Mouse (Mus musculus) ovary, adult 18-20 months (tissue): ENCODE measurements around the gene Hpgd.
A peak's percentile ranks its signal among the peaks of the same experiment; 100 is the strongest.
"Not testable (repeated sequence)": the region's sequence is repeated elsewhere in the genome, so short reads cannot be mapped to it uniquely, and the experiment has no call there.

Source experiments
- DNase-seq: peaks from one replicate; pipeline ENCODE4 v3.0.0; 2022; ENCODE audit warnings: low spot score, mixed read lengths

Gene Hpgd

DNA sequence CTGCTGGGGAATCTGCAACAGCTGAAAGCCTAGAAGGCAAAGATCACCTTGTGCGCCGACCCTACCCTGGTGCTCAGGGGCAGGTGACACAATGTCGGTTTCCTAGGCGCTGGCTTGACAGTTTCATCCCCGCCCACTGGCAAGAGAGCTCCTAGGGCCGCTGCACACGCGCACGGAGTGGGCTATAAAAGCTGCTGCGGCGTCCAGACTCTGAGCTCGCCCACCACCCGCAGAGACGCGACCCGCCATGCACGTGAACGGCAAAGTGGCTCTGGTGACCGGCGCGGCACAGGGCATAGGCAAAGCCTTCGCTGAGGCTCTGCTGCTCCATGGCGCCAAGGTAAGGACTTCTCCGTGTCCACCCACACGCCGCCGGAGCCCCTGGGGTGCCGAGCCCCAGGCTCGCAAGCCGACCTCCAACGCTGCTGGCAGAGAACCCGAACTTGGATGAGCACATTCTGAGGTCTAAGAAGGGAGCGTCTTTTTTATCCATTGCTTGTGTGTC, at the start of gene Hpgd:
TSS of gene Hpgd (plus strand) at position 213 of the 505 bp plus-strand sequence.
- peak; percentile 54 for DNase-seq

GRCm38 (mm10) chr8:56251728-56252127, 42.7 kb upstream of the Hpgd start:
- DNase-seq = not testable (repeated sequence)

- DNase-seq = no peak
Observed at GRCm38 (mm10) chr8:56252314-56252713, 42.1 kb upstream of the Hpgd start.

GRCm38 (mm10) chr8:56261190-56261589, 33.2 kb upstream of the Hpgd start:
- no peak for DNase-seq

GRCm38 (mm10) chr8:56269687-56270663, 24.4 kb upstream of the Hpgd start:
- DNase-seq = no peak

DNA sequence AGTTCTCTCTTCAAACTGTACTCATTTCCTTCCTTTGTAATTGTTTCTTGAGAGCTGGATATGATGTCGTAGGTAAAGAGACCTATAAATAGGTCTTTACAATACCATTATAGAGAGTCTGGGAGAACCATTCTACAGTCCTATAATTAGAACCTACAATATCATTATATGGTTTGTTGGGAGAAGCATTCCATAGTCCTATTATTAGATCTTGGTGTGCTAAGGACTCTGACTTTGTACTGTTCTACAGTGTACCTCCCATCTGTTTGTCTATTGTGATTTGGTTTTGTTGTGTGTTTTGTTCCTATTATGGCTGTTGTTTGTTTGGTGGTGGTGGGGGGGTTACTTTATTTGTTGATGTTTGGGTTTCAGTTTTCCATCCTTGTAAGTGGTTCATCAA, 21.5 kb upstream of the Hpgd start:
- DNase-seq = no peak

DNA sequence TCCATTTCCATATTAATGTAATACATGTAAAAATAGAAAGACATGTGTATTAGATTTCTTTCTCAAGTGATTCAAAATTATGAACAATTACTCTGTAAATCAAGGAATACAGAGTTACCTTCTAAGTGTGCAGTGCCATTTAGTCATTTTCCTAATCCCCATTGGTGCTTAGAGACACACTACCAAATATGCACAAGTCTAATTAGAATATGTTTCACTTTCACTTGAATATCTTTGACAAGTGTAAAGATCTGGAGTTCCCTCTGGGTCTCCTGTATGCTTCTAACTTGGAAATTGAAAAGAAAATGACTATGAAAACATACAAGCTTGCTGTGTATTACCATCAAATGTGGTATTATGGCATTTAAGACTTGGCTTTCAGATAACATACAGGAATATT, 19.1 kb upstream of the Hpgd start:
- DNase-seq = no peak

DNA sequence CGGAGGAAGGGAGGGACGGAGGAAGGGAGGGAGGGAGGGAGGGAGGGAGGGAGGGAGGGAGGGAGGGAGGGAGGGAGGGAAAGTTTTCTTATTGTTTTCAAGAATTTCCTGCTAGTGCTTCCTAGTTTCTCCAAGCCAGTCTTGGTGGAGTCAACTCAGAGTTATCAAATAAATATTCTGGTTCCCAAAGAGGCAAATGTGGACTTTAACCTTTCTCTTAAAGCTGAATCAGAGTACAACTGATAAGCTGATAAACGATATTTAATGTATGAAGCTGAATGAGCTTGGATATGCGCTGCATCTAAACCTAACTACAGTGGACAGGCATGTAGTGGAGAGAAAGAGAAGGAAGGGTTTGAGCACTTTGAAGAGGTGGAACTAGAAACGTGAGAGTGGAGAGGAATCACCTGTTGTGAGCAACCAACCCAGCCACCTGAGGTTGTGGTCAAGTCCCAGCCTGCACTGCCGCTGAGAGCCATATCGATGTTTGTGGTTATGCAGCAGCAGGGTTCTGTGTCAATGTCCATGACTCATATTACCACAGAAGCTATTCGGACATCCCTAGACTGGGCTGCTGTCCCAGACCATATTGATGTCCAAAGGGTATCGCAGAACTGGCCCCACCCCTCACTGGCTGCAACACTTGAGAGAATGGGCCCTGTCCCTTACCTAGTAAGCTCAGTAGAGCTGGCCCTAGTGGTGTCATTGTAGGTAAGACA, 16.4 kb upstream of the Hpgd start:
- no peak for DNase-seq

DNA sequence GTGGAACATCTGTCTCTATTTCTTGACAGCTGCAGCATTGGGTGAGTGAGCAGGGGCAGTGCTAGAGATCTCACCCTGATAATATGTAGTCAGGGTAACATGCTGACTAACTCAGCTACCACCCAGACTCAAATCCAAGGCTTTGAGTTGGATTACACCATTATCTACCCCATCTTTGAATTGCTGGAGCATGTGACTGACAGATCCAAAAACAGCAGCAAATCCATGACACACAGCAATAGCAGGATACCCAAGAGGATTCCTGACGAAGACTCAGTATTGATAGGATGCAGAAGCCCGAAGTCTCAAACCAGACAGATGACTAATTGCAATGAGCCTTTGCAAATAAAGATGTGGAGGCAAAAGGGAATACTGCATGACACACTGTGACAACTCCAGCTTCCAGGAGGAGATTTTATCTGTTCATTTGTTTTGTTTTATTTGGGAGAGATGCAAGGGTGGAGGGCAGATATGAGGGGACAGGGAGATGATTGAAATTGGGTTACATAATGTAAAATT, 15.8 kb upstream of the Hpgd start:
- no peak for DNase-seq

DNA sequence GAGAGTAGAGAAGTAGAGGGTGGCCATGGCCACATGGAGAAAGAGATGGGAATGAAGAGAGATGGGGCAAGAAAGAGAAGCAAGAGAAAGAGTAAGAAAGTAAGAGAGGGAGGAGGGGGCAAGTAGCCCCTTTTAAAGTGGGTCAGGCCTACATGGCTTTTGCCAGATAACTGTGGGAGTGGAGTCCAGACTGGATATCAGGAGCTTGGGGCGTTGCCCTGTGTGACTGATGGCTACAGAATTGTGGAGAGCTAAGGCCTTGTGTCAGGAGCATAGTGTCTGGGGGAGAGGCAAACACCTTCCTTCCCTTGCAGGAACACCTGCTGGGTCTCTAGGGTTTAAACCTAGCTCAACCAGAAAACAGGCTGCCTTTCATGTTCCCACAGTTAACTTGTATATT, 10.4 kb upstream of the Hpgd start:
- no peak for DNase-seq

DNA sequence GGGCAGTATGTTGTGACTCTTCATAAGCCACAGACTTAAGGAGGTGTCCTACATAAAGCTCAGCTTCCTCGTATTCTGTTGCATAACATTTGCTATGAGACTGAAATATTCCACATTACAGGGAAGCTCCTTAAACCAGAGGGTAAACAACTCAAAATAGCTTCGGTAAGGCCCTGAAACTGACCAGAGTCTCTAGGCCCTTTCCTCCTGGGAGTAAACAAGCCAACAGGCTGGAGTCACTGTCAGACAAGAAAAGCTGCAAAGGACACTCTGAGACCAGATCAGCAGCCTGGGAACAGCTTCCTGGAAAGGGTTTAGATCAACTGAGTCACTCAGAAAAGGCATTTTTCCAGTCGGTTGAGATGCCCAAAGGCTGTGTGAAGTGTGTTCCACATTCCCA, 9.4 kb upstream of the Hpgd start:
- DNase-seq = no peak

- no peak for DNase-seq
Observed at GRCm38 (mm10) chr8:56286717-56287116, 7.7 kb upstream of the Hpgd start.

DNA sequence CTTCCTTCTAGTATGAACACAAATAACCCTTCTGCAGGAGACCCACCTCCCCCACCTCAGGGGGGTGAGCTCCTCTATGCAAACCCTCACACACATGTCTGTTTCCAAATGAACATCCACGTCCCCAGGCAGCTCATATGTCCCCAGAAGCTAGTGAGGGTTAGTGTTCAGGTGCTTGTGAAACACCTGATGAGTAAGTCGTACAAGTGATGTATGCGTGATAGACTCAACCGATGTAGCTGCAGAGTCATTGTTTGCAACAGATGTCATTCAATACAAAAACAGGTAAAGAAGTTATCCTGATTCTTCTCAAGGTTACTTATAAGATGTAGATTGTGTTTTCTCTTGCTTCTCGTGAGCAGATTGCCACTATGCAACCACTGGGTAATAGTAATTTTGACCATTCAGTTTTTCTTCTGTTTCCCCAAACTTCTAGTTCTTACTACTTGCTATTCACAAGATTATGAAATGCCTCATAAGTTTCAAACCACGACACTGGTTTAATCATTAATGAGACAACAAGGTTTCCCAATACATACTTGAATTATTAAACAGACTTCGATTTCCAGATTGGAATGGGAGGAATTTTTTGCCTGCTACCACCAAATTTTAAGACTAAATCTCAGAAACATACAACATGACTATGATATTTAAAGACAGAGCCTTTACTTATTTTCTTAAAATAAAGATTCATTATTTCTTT, 6.9 kb upstream of the Hpgd start:
- no peak for DNase-seq

DNA sequence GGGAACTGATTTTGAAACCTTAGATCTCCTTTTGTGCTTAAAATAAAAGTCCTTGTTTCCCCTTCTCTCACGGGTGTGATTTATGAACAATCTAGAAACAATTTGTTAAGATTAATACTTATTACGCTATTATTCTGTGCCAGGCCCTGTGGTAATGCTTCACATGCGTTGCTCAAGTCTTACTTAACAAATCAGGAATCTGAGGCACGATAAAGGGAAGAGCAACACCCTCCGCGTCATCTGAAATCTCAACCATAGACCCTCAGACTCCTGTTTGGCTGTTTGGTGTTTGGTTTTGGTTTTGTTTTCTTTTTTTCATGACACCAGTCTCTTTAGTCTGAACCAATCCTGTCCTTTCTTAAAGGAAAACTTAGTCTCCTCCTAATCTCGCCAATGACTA, 2.1 kb upstream of the Hpgd start:
- DNase-seq = no peak

DNA sequence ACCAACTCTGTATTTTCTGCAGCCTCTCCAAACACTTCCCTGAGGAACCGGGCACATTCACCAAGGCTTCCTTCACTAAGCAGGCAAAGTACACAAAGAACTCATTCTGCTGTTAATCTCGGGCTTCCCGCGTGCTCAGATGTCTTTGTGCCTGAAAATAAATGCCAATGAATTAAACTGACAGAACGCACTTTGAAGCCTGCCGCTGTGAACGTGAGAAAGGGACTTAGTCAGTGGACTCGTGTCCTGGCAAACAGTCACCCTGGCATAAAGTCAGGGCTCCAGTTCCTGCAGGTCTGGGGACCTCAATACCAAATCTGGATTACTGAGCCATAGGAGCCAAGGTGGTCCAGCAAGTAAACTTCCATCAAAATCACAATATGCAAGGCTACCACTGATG, 905 bp upstream of the Hpgd start:
- no peak for DNase-seq

DNA sequence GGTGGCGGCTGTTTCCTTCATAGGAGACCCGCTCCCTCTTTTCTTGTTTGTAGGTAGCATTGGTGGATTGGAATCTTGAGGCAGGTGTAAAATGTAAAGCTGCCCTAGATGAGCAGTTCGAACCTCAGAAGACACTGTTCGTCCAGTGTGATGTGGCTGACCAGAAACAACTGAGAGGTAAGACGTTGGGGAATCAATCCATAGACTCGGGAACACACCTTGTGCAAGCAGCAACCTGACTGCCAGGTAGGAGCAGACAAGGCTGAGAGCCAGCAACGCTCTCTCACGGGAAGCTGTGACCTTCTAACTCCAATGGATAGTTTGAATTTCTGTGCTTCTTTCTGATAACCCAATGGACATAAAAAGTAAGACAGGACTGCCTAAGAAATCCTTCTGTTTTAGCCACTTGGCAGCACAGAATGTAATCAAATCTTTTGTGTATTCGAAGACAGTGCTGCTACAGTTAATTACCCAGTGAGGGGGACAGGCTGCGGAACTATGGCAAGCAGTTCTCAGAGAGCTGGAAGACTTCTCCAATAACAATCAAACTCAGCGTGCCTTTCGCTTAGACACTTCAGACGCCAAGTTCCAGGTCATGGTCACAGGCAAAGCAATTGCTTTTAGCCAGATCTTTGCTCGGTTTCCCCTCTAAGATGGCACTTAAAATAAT, 636 bp downstream of the Hpgd start:
- no peak for DNase-seq

- DNase-seq = no peak
Observed at GRCm38 (mm10) chr8:56299421-56299820, 5.0 kb downstream of the Hpgd start.

DNA sequence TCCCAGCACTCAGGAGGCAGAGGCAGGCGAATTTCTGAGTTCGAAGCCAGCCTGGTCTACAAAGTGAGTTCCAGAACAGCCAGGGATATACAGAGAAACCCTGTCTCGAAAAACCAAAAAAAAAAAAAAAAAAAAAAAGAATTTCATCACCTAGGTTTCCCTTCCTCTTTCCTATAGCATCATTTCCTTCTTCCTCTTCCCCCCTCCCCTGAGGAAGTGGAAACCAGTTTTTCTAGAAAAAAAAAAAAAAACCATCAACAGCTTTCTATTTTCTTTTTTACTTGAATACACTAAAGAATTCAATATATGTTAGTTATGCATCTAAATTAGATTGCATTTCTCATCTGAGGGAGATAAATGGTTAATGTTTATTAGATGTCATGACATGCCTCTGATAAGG, 6.9 kb downstream of the Hpgd start:
- DNase-seq = not testable (repeated sequence)

DNA sequence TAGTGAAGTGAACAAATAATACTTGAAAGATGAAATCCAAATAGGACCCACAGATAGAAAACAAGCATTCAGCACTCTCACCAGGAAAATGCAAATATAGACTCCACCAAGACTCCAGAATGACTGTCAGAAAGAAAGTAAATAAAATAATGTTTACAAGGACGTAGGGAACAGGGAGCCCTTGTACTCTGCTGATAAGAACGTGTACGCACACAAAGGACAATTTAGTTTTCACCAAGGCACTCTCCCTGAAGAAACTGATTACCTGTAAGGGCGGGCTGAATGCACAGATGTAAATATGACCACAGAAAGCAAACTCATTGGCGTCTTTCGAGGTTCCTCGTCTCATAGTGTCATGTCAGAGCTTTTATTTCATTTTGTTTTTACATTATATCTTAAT, 10.2 kb downstream of the Hpgd start:
- DNase-seq = no peak

- DNase-seq = no peak
Observed at GRCm38 (mm10) chr8:56313622-56314021, 19.2 kb downstream of the Hpgd start.

- DNase-seq = no peak
Observed at GRCm38 (mm10) chr8:56315189-56315588, 20.8 kb downstream of the Hpgd start.

- no peak for DNase-seq
Observed at GRCm38 (mm10) chr8:56323276-56323675, 28.9 kb downstream of the Hpgd start.
